Mouse (Mus musculus) retina, postnatal 7 days (tissue): ENCODE data around the gene Slc5a4a.

ENCODE experiments used
- DNase-seq: peaks from one replicate; pipeline ENCODE4 v3.0.0-alpha.2; 2012; ENCODE audit warnings: low read depth, low spot score

Slc5a4a gene

GRCm38 (mm10) chr10:76218240-76218639, 71.0 kb downstream of the Slc5a4a start:
- DNase-seq, result no peak

- no peak for DNase-seq
These were observed 78.7 kb downstream of the Slc5a4a start for GRCm38 (mm10) chr10:76225944-76226343.

- DNase-seq, result no peak
These were observed 82.4 kb downstream of the Slc5a4a start for GRCm38 (mm10) chr10:76229627-76230026.

- peak; percentile 91 for DNase-seq
These were observed 90.3 kb downstream of the Slc5a4a start, which contains the start of gene Prmt2 for GRCm38 (mm10) chr10:76237341-76238225. Gene Prmt2, minus strand, starts transcription at chr10:76237865.
